Mouse (Mus musculus) heart, postnatal 0 days (tissue): Measurements from ENCODE around the gene Ap1m2. TPM values are rescaled to one million over a fixed set of nuclear protein-coding genes. Genes with fewer than 3 reads are reported as not detected.

Experiments
- ATAC-seq: fragments of 200-750 bp; cut with Nextera tagmentation; 2 replicates; pipeline ENCODE4 v1.8.0; 2017; ENCODE audit warnings: low read depth, moderate number of reproducible peaks, moderate library complexity; ENCODE audit not compliant: insufficient read depth
- DNase-seq: peaks from one replicate; pipeline ENCODE4 v3.0.0-alpha.2; 2016; ENCODE audit warnings: low spot score
- H3K27ac ChIP-seq: fragments of 300-500 bp; sonication (generic); 2 replicates; pipeline ENCODE4 v1.5.1; 2014; ENCODE audit warnings: low read depth, mild to moderate bottlenecking
- H3K27me3 ChIP-seq: fragments of 300-500 bp; sonication (generic); 2 replicates; pipeline ENCODE4 v1.6.1; 2014; ENCODE audit warnings: low read length, mixed read lengths; ENCODE audit not compliant: control insufficient read depth, insufficient read depth
- H3K36me3 ChIP-seq: fragments of 300-500 bp; sonication (generic); replicated peaks from 2 replicates; pipeline ENCODE4 v1.6.1; 2014; ENCODE audit warnings: low read length, mixed read lengths; ENCODE audit not compliant: control insufficient read depth, insufficient read depth
- H3K4me1 ChIP-seq: fragments of 300-500 bp; sonication (generic); 2 replicates; pipeline ENCODE4 v1.6.1; 2014; ENCODE audit warnings: antibody characterized with exemption; ENCODE audit not compliant: control insufficient read depth, insufficient read depth
- H3K4me2 ChIP-seq: fragments of 300-500 bp; sonication (generic); 2 replicates; pipeline ENCODE4 v1.6.1; 2014; ENCODE audit warnings: low read depth, mild to moderate bottlenecking, low read length, moderate library complexity
- H3K4me3 ChIP-seq: fragments of 300-500 bp; sonication (generic); 2 replicates; pipeline ENCODE4 v1.5.1; 2014; ENCODE audit warnings: low read depth, low read length
- H3K9ac ChIP-seq: fragments of 300-500 bp; sonication (generic); replicated peaks from 2 replicates; pipeline ENCODE4 v1.6.1; 2014; ENCODE audit warnings: low read depth, low read length, mixed read lengths
- H3K9me3 ChIP-seq: fragments of 300-500 bp; sonication (generic); replicated peaks from 2 replicates; pipeline ENCODE4 v1.6.1; 2016; ENCODE audit warnings: low read length; ENCODE audit not compliant: control insufficient read depth
- CTCF ChIP-seq: IDR thresholded peaks from 2 replicates; pipeline ENCODE4 v1.5.1; 2016; ENCODE audit warnings: antibody characterized with exemption, control low read depth, low read depth
- EP300 ChIP-seq: IDR thresholded peaks from 2 replicates; pipeline ENCODE4 v1.6.1; 2016; ENCODE audit warnings: antibody characterized with exemption, low read depth
- WGBS: fragments of 180-500 bp; shearing (Covaris S2); extraction: QIAGEN DNeasy Blood & Tissue Kit; methylation state at CpG from one replicate; pipeline ENCODE4 v1.1.7; 2014; 5-methylcytosine and 5-hydroxymethylcytosine counted together
- polyA plus RNA-seq: library from polyadenylated mRNA; unstranded; fragments of >200 nt; fragmentation: Nextera tagmentation; extraction: Ambion mirVana; gene quantifications from 2 replicates; pipeline ENCODE4 v1.2.1, GENCODE M21; 2015
- total RNA-seq: library from RNA; depleted of rRNA; stranded (reverse); fragments of >200 nt; gene quantifications from 2 replicates; pipeline ENCODE4 v1.2.3, GENCODE M21; 2014; ENCODE audit warnings: low replicate concordance

Gene Ap1m2
- total and polyA plus RNA-seq, 2 experiments from 2014 or later, result 0.57 TPM; not detected in 1

- DNase-seq, result no peak
- no peaks in the 10 kb centered on the region for H3K27me3 ChIP-seq
- H3K36me3 ChIP-seq, result peaks cover 65% of the 10 kb centered on the region
- 90% methylated on average over 4 of the region's 4 CpGs for WGBS
- no peak overlapping the region for H3K9ac ChIP-seq
- H3K4me3 ChIP-seq, result no peak overlapping the region
- ATAC-seq, result no peak
- H3K4me2 ChIP-seq, result no peak overlapping the region
- no peaks in the 10 kb centered on the region for H3K9me3 ChIP-seq
- TF ChIP-seq CTCF, result no peak
- TF ChIP-seq EP300, result no peak
- peak overlapping the region; percentile 46; the same call in 1 of the 2 replicates for H3K27ac ChIP-seq
- no peaks in the 10 kb centered on the region for H3K4me1 ChIP-seq
Measured at GRCm38 (mm10) chr9:21351702-21352377, 39.7 kb upstream of the Ap1m2 start.

GRCm38 (mm10) chr9:21351178-21351577, 39.0 kb upstream of the Ap1m2 start:
- no peak overlapping the region for H3K4me2 ChIP-seq
- no peaks in the 10 kb centered on the region for H3K9me3 ChIP-seq
- no peaks in the 10 kb centered on the region for H3K4me1 ChIP-seq
- TF ChIP-seq EP300 (no peak), CTCF (no peak)
- H3K27ac ChIP-seq, result no peak overlapping the region
- DNase-seq (no peak), ATAC-seq (no peak)
- no peak overlapping the region for H3K4me3 ChIP-seq
- no peak overlapping the region for H3K9ac ChIP-seq
- peaks cover 70% of the 10 kb centered on the region for H3K36me3 ChIP-seq
- 79% methylated on average over 7 of the region's 7 CpGs for WGBS
- H3K27me3 ChIP-seq, result no peaks in the 10 kb centered on the region

GRCm38 (mm10) chr9:21348152-21348551, 36.0 kb upstream of the Ap1m2 start:
- Histone ChIP-seq H3K9me3 (no peaks in the 10 kb centered on the region), H3K27ac (no peak overlapping the region), H3K27me3 (no peaks in the 10 kb centered on the region), H3K4me2 (no peak overlapping the region), H3K4me1 (no peaks in the 10 kb centered on the region), H3K36me3 (peaks cover 77% of the 10 kb centered on the region), H3K4me3 (no peak overlapping the region), H3K9ac (no peak overlapping the region)
- DNase-seq, result no peak
- 80% methylated on average over 3 of the region's 3 CpGs for WGBS
- no peak for ATAC-seq
- TF ChIP-seq CTCF, result no peak

DNA sequence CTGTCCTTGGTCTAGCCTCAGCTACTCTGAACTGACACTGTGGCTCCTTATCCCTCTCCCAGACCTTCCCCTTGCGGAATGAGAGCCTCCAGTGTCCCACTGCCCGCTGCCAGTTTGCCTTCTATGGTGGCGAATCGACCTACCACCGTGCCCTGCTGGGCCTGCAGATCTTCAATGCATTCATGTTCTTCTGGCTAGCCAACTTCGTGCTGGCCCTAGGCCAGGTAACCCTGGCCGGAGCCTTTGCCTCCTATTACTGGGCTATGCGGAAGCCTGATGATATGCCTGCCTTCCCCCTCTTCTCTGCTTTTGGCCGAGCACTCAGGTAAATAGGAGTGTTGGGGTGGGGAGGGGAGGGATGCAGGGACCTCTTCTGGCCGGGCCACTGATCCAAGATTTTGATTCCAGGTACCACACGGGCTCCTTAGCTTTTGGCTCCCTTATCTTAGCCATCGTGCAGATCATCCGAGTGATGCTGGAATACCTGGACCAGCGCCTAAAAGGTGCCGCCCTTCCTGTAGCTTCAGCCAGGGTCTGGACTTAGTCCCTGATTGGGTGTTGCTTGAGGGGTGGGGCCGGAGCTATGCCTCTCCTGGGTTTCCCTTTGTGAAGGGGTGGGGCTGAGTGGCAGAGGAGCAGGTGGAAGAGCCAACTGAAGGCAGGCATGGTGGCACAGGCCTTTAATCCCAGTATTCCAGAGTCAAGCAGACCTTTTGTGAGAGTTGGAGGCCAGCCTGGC, 34.7 kb upstream of the Ap1m2 start:
- no peak overlapping the region for H3K9ac ChIP-seq
- H3K4me1 ChIP-seq, result no peaks in the 10 kb centered on the region
- ATAC-seq, result no peak; the same call in 1 of the 2 replicates
- no peak overlapping the region for H3K4me2 ChIP-seq
- no peak for TF ChIP-seq CTCF
- TF ChIP-seq EP300, result no peak
- no peaks in the 10 kb centered on the region for H3K9me3 ChIP-seq
- WGBS, result 59% methylated on average over 15 of the region's 16 CpGs
- H3K27me3 ChIP-seq, result no peaks in the 10 kb centered on the region
- H3K27ac ChIP-seq, result no peak overlapping the region
- H3K36me3 ChIP-seq, result peaks cover 90% of the 10 kb centered on the region
- no peak for DNase-seq
- no peak overlapping the region for H3K4me3 ChIP-seq

- DNase-seq (peak; percentile 19), ATAC-seq (no peak)
- peaks cover 7% of the 10 kb centered on the region; the same call in 1 of the 2 replicates for H3K4me1 ChIP-seq
- H3K9ac ChIP-seq, result no peak overlapping the region
- WGBS, result 52% methylated on average over 4 of the region's 4 CpGs
- no peak overlapping the region for H3K4me2 ChIP-seq
- no peak overlapping the region for H3K27ac ChIP-seq
- TF ChIP-seq EP300 (no peak), CTCF (no peak)
- no peaks in the 10 kb centered on the region for H3K27me3 ChIP-seq
- peaks cover 50% of the 10 kb centered on the region for H3K36me3 ChIP-seq
- H3K4me3 ChIP-seq, result no peak overlapping the region
- no peaks in the 10 kb centered on the region for H3K9me3 ChIP-seq
Measured at GRCm38 (mm10) chr9:21340411-21340810, 28.3 kb upstream of the Ap1m2 start.
